Mouse (Mus musculus): ENCODE data around the gene Wdr66.

- TF ChIP-seq POLR2A (IDR thresholded peaks at IDR 0.05; ENCODE audit: borderline replicate concordance, insufficient read depth, low read length) (no peak), CTCF (IDR thresholded peaks at IDR 0.05; ENCODE audit: borderline replicate concordance, insufficient read depth, low read depth, low read length) (no peak)
These were observed 50.0 kb downstream of the Wdr66 start for GRCm38 (mm10) chr5:123301780-123302521.
